Mouse (Mus musculus): ENCODE measurements around the gene Zbtb7b. TPM values are rescaled to one million over a fixed set of nuclear protein-coding genes. Genes with fewer than 3 reads are reported as not detected.

Gene Zbtb7b
- polyA plus RNA-seq, 1 experiment from 2014 or later, result 0.69 TPM

DNA sequence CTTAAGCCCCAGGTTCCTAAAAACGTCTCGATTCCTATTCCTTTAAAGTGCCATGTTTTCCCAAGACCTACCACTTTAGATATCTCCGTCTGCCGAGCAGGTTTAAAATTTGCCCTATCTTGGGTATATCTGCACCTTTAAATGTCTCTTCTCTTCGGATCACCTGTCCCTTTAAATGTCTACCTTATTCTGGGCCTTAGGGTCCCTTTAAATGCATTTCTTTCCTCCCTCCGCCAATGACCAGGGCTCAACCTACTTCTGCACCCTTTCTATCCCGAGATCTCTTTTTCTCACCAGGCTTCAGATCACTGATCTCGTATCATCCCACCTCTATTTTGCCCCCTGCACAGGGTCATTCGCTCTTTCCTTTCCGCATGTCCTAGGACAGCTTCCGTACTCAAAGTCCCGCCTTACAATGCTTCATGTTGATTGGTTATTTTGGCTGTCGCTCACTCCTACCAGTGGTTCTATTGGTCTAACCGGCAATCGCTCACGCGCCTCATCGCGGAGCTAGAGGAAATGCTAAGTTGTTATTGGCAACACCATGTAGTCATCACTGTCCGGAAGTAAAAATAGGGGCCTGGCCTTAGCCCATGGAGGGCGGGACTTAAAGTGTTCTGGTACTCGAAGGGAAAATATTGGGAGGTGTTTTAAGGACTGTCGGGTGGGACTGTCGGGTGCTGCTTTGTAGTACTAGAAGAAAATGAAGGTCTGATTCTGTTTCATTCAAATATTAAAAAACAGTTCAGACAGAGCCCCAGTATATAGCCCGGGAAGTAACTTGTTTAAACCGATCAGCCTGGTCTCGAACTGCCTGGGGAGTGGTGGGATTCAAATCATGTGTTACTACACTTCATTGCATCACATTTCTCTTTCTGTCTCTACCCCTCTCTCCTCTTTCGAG lies 17.2 kb upstream of the Zbtb7b start, which contains the start of gene Flad1:
Gene Flad1 (minus strand): TSS at position 381 of the 904 bp plus-strand sequence.
- peak within 1 kb of the TSS; percentile 82 for H3K27ac ChIP-seq
- peaks cover 62% of the 10 kb centered on the region for H3K36me3 ChIP-seq (replicated peaks)

DNA sequence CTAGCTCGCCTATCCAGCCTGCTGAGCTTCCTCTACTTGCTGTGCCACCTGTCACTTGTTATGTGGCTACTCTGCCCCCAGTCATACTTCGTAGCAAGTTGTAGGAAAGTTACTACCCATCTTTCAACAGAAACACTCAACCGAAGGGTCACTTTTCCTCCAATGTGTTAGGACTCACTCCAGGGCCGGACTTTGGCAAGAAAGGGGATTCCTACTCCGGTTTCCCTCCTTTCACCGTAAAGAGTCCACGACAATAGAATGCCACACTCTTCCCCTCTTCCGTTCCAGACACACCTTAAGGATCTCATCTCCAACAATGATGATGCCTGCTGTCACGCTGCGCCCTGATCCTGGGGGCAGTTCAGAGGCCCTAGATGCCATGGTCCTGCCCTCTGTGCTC lies 16.3 kb upstream of the Zbtb7b start:
- DNase-seq (ENCODE audit: extremely low spot score, low spot score), result no peak
- WGBS, result 84% methylated on average over 10 of the region's 10 CpGs
- Histone ChIP-seq H3K4me1 (peaks cover 14% of the 10 kb centered on the region), H3K4me3 (peak overlapping the region; percentile 67), H3K27ac (peak overlapping the region; percentile 82), H3K36me3 (replicated peaks) (peaks cover 55% of the 10 kb centered on the region), H3K9me3 (no peaks in the 10 kb centered on the region), H3K27me3 (ENCODE audit: poor library complexity, severe bottlenecking) (no peaks in the 10 kb centered on the region)

More for the DNA sequence above, 17.2 kb upstream of the Zbtb7b start, which contains the start of gene Flad1:
- Histone ChIP-seq H3K4me3 (peak within 1 kb of the TSS; percentile 67), H3K9me3 (no peaks in the 10 kb centered on the region), H3K27me3 (ENCODE audit: poor library complexity, severe bottlenecking) (no peaks in the 10 kb centered on the region), H3K4me1 (peaks cover 21% of the 10 kb centered on the region)
- peak; percentile 95 for DNase-seq (ENCODE audit: extremely low spot score, low spot score)
- WGBS, result 8% methylated on average over 28 of the region's 28 CpGs

- peaks cover 14% of the 10 kb centered on the region for H3K4me1 ChIP-seq
- DNase-seq (ENCODE audit: extremely low spot score, low spot score), result no peak
- no peaks in the 10 kb centered on the region for H3K9me3 ChIP-seq
- H3K27ac ChIP-seq, result no peak overlapping the region
- H3K4me3 ChIP-seq, result no peak overlapping the region
- H3K27me3 ChIP-seq (ENCODE audit: poor library complexity, severe bottlenecking), result no peaks in the 10 kb centered on the region
- peaks cover 52% of the 10 kb centered on the region for H3K36me3 ChIP-seq (replicated peaks)
- 95% methylated on average over 3 of the region's 3 CpGs for WGBS
Observed at GRCm38 (mm10) chr3:89409701-89410100, 15.1 kb upstream of the Zbtb7b start.

DNA sequence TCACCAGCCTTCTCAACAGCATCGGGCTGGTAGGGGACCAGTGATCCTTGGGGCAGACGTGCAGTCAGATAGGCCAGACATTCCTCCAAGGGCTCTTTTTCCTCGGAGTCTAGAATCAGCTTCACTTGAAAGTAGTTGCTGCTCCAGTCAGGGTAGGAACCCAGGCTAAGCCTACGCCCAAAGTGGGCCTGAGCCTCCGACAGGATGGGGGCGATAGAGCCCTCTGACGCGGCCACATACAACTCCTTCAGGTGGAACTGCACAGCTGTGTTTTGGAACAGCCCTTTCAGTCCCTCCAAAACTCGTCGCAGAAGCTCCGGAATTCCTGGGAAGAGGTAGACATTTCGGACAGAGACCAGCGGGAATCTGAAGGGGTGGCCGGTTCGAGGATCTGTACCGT lies 13.9 kb upstream of the Zbtb7b start:
- WGBS, result 66% methylated on average over 16 of the region's 16 CpGs
- no peak for DNase-seq (ENCODE audit: extremely low spot score, low spot score)
- no peak overlapping the region for H3K27ac ChIP-seq
- H3K27me3 ChIP-seq (ENCODE audit: poor library complexity, severe bottlenecking), result no peaks in the 10 kb centered on the region
- no peaks in the 10 kb centered on the region for H3K9me3 ChIP-seq
- H3K36me3 ChIP-seq (replicated peaks), result peaks cover 51% of the 10 kb centered on the region
- H3K4me3 ChIP-seq, result peak overlapping the region; percentile 6; the same call in 1 of the 2 replicates
- H3K4me1 ChIP-seq, result peaks cover 14% of the 10 kb centered on the region

GRCm38 (mm10) chr3:89406887-89407286 lies 12.3 kb upstream of the Zbtb7b start:
- peaks cover 58% of the 10 kb centered on the region for H3K36me3 ChIP-seq (replicated peaks)

DNA sequence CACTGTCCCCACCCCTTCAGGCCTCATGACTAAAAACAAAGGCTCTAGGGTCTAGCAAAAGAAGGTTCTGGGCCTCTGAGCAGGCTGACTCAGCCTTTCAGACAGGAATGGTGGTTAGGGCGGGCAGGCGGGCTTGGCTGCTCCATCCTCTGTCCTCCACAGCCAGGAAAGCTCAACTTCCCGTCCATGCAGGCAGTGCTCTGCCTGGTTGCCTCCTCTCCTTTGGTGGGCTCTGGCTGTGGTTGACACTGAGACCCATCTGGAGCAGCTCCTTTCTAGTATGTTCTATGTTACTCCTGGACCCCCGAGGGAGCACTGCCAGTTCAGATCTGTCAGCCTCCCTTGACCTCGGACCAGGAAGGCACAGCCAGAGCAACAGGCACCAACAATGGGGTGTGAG lies 8.1 kb upstream of the Zbtb7b start, which contains the start of gene Lenep:
Gene Lenep (minus strand): TSS at position 101 of the 400 bp plus-strand sequence.
- 81% methylated on average over 5 of the region's 5 CpGs for WGBS
- Histone ChIP-seq H3K27ac (no peak within 1 kb of the TSS), H3K27me3 (ENCODE audit: poor library complexity, severe bottlenecking) (no peaks in the 10 kb centered on the region), H3K36me3 (replicated peaks) (peaks cover 62% of the 10 kb centered on the region), H3K4me3 (0 out of 2 replicates have a peak within 1 kb of the TSS, but pooled peaks have one; percentile 8), H3K4me1 (no peaks in the 10 kb centered on the region), H3K9me3 (no peaks in the 10 kb centered on the region)
- no peak for DNase-seq (ENCODE audit: extremely low spot score, low spot score)

More at GRCm38 (mm10) chr3:89406887-89407286, 12.3 kb upstream of the Zbtb7b start:
- Histone ChIP-seq H3K27ac (no peak overlapping the region), H3K9me3 (no peaks in the 10 kb centered on the region), H3K27me3 (ENCODE audit: poor library complexity, severe bottlenecking) (no peaks in the 10 kb centered on the region), H3K4me3 (no peak overlapping the region), H3K4me1 (peaks cover 10% of the 10 kb centered on the region)
- 92% methylated on average over 6 of the region's 6 CpGs for WGBS
- no peak for DNase-seq (ENCODE audit: extremely low spot score, low spot score)

GRCm38 (mm10) chr3:89401329-89401728 lies 6.8 kb upstream of the Zbtb7b start:
- Histone ChIP-seq H3K4me1 (peaks cover 7% of the 10 kb centered on the region), H3K9me3 (no peaks in the 10 kb centered on the region), H3K27ac (no peak overlapping the region), H3K36me3 (replicated peaks) (peaks cover 53% of the 10 kb centered on the region), H3K4me3 (no peak overlapping the region), H3K27me3 (ENCODE audit: poor library complexity, severe bottlenecking) (no peaks in the 10 kb centered on the region)
- 89% methylated on average over 7 of the region's 7 CpGs for WGBS
- no peak for DNase-seq (ENCODE audit: extremely low spot score, low spot score)

GRCm38 (mm10) chr3:89396654-89397005 lies 2.1 kb upstream of the Zbtb7b start:
- H3K27ac ChIP-seq, result peak overlapping the region; percentile 90
- 3% methylated on average over 4 of the region's 4 CpGs for WGBS

GRCm38 (mm10) chr3:89395806-89396653 lies 1.5 kb upstream of the Zbtb7b start:
- WGBS, result under 1% methylated on average over 40 of the region's 44 CpGs
- Histone ChIP-seq H3K9me3 (no peaks in the 10 kb centered on the region), H3K27ac (peak overlapping the region; percentile 90), H3K4me3 (peak overlapping the region; percentile 75), H3K27me3 (ENCODE audit: poor library complexity, severe bottlenecking) (peaks cover 29% of the 10 kb centered on the region), H3K36me3 (replicated peaks) (peaks cover 8% of the 10 kb centered on the region; the same call in 1 of the 2 replicates), H3K4me1 (peaks cover 60% of the 10 kb centered on the region)
- peak; percentile 77 for DNase-seq (ENCODE audit: extremely low spot score, low spot score)

More at GRCm38 (mm10) chr3:89396654-89397005, 2.1 kb upstream of the Zbtb7b start:
- Histone ChIP-seq H3K9me3 (no peaks in the 10 kb centered on the region), H3K4me3 (peak overlapping the region; percentile 75), H3K4me1 (peaks cover 54% of the 10 kb centered on the region), H3K36me3 (replicated peaks) (peaks cover 14% of the 10 kb centered on the region), H3K27me3 (ENCODE audit: poor library complexity, severe bottlenecking) (peaks cover 23% of the 10 kb centered on the region)
- no peak for DNase-seq (ENCODE audit: extremely low spot score, low spot score)

GRCm38 (mm10) chr3:89395419-89395805 lies 836 bp upstream of the Zbtb7b start:
- Histone ChIP-seq H3K27me3 (ENCODE audit: poor library complexity, severe bottlenecking) (peaks cover 35% of the 10 kb centered on the region), H3K9me3 (no peaks in the 10 kb centered on the region), H3K4me1 (peaks cover 66% of the 10 kb centered on the region), H3K36me3 (replicated peaks) (0 out of 2 replicates have a peak, but pooled peaks cover 8% of the 10 kb centered on the region), H3K4me3 (peak overlapping the region; percentile 75), H3K27ac (peak overlapping the region; percentile 90)
- WGBS, result under 1% methylated on average over 10 of the region's 10 CpGs
- no peak for DNase-seq (ENCODE audit: extremely low spot score, low spot score)

GRCm38 (mm10) chr3:89394894-89395256 lies 299 bp upstream of the Zbtb7b start:
- peak overlapping the region; percentile 90 for H3K27ac ChIP-seq
- 0 out of 2 replicates have a peak, but pooled peaks cover 2% of the 10 kb centered on the region for H3K36me3 ChIP-seq (replicated peaks)
- under 1% methylated on average over 12 of the region's 12 CpGs for WGBS
- peak overlapping the region; percentile 75 for H3K4me3 ChIP-seq
- peaks cover 41% of the 10 kb centered on the region for H3K27me3 ChIP-seq (ENCODE audit: poor library complexity, severe bottlenecking)
- peaks cover 71% of the 10 kb centered on the region for H3K4me1 ChIP-seq
- H3K9me3 ChIP-seq, result no peaks in the 10 kb centered on the region
- DNase-seq (ENCODE audit: extremely low spot score, low spot score), result peak; percentile 87

DNA sequence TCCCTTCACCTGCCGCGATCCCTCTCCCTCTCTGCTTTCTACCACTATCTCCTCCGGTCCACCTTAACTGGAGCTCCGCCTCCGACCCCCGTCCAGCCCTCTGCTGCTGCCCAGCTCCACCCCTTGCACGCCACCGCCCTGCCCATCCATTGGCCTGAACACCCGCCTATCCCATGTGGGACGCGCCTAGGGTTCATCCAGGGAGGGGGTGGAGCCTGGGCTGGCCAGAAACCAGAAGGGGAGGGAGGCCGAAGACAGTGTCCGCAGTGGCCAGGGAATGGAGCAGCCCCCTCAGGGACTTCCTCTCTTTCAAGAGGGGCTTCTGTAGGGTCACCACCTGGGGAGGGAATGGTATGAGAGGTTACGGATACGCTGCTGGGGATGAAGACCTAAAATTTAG lies 971 bp downstream of the Zbtb7b start:
- H3K9me3 ChIP-seq, result no peaks in the 10 kb centered on the region
- peak; percentile 98 for DNase-seq (ENCODE audit: extremely low spot score, low spot score)
- under 1% methylated on average over 15 of the region's 15 CpGs for WGBS
- no peaks in the 10 kb centered on the region for H3K36me3 ChIP-seq (replicated peaks)
- peak overlapping the region; percentile 75 for H3K4me3 ChIP-seq
- peak overlapping the region; percentile 90 for H3K27ac ChIP-seq
- peaks cover 78% of the 10 kb centered on the region for H3K4me1 ChIP-seq
- peaks cover 42% of the 10 kb centered on the region for H3K27me3 ChIP-seq (ENCODE audit: poor library complexity, severe bottlenecking)
